Mouse (Mus musculus): ENCODE results near the gene Prss57.

- TF ChIP-seq CTCF (conservative IDR thresholded peaks at IDR 0.05; ENCODE audit: low read length) (no peak), POU5F1 (IDR thresholded peaks at IDR 0.05; ENCODE audit: borderline replicate concordance, low read length) (no peak), NANOG (IDR thresholded peaks at IDR 0.05; ENCODE audit: borderline replicate concordance, low read length) (no peak)
These were observed 27.9 kb downstream of the Prss57 start for GRCm38 (mm10) chr10:79762875-79763274.
